Mouse (Mus musculus): ENCODE measurements around the gene 1700012P22Rik.

GRCm38 (mm10) chr4:144463656-144464055 is 25.1 kb upstream of the 1700012P22Rik start, which contains the start of gene Aadacl3:
- TF ChIP-seq GATA1 (IDR thresholded peaks at IDR 0.05; ENCODE audit: borderline replicate concordance, low read length) (no peak), FLI1 (IDR thresholded peaks at IDR 0.05; ENCODE audit: low read length) (no peak)
